ENCODE assay signal across 8 mouse cellular contexts in genomic region chr2:127961802-127962433, GRCm38 (mm10).
DNase-seq lines count a peak whose midpoint lies in the region; ATAC-seq and TF ChIP-seq lines count a peak whose summit lies in the region.

No protein-coding gene starts in this region.

- H3K4me2 ChIP-seq in heart, embryonic 16.5 days (ENCODE audit: low read depth, low read length): no peak overlapping the region
- no peak overlapping the region for H3K4me2 ChIP-seq in forebrain, embryonic 13.5 days
- H3K4me2 ChIP-seq in intestine, postnatal 0 days (replicated peaks; ENCODE audit: low read depth): no peak overlapping the region

- ATAC-seq in heart, embryonic 16.5 days (replicated peaks; ENCODE audit: extremely low read depth, insufficient read depth, low FRiP score): peak; percentile 58; the same call in 1 of the 2 replicates
- ATAC-seq in forebrain, embryonic 13.5 days: no peak
- ATAC-seq in intestine, postnatal 0 days: no peak
- ATAC-seq in megakaryocyte-erythroid progenitor cell, adult 5-6 weeks (replicated peaks; ENCODE audit: low FRiP score, low TSS enrichment, poor library complexity, severe bottlenecking): no peak

- peak; percentile 90 for DNase-seq in MN1 (ENCODE audit: low spot score)
- peak; percentile 7 for DNase-seq in cerebellum, adult 9-10 months
- peak; percentile 43 to 67 for DNase-seq in left cerebral cortex, adult 9 months (ENCODE audit: low spot score in 2 of 2)
- peak; percentile 82 to 89 for DNase-seq in right cerebral cortex, postnatal 10 days (ENCODE audit: low spot score in 2 of 2)

- H3K27ac ChIP-seq in heart, embryonic 16.5 days (ENCODE audit: low read length): no peak overlapping the region
- no peak overlapping the region for H3K27ac ChIP-seq in forebrain, embryonic 13.5 days
- no peak overlapping the region for H3K27ac ChIP-seq in intestine, postnatal 0 days (ENCODE audit: low read depth, low read length)

- TF ChIP-seq CTCF in intestine, postnatal 0 days (IDR thresholded peaks at IDR 0.05; ENCODE audit: low read depth): no peak

- 27% methylated on average over 4 of the region's 4 CpGs for WGBS in heart, embryonic 16.5 days
- WGBS in forebrain, embryonic 13.5 days: 35% methylated on average over 4 of the region's 4 CpGs
- 43% methylated on average over 4 of the region's 4 CpGs for WGBS in intestine, postnatal 0 days

- H3K9me3 ChIP-seq in heart, embryonic 16.5 days (replicated peaks; ENCODE audit: control insufficient read depth, low read length): no peaks in the 10 kb centered on the region
- no peaks in the 10 kb centered on the region for H3K9me3 ChIP-seq in forebrain, embryonic 13.5 days (replicated peaks)
- H3K9me3 ChIP-seq in intestine, postnatal 0 days (ENCODE audit: control insufficient read depth): no peaks in the 10 kb centered on the region

- no peak overlapping the region for H3K9ac ChIP-seq in heart, embryonic 16.5 days (ENCODE audit: low read length)
- no peak overlapping the region for H3K9ac ChIP-seq in forebrain, embryonic 13.5 days
- H3K9ac ChIP-seq in intestine, postnatal 0 days (ENCODE audit: low read depth, low read length): no peak overlapping the region

- H3K4me1 ChIP-seq in heart, embryonic 16.5 days (ENCODE audit: control insufficient read depth, insufficient read depth, low read length): peaks cover 4% of the 10 kb centered on the region; the same call in 1 of the 2 replicates
- peaks cover 10% of the 10 kb centered on the region for H3K4me1 ChIP-seq in forebrain, embryonic 13.5 days
- no peaks in the 10 kb centered on the region for H3K4me1 ChIP-seq in intestine, postnatal 0 days (replicated peaks; ENCODE audit: control insufficient read depth, insufficient read depth, low read length)

- no peak overlapping the region for H3K4me3 ChIP-seq in heart, embryonic 16.5 days (ENCODE audit: low read length)
- no peak overlapping the region for H3K4me3 ChIP-seq in forebrain, embryonic 13.5 days
- no peak overlapping the region for H3K4me3 ChIP-seq in intestine, postnatal 0 days (ENCODE audit: low read depth, low read length)

- no peaks in the 10 kb centered on the region for H3K27me3 ChIP-seq in heart, embryonic 16.5 days (ENCODE audit: control insufficient read depth, insufficient read depth, low read length)
- no peaks in the 10 kb centered on the region for H3K27me3 ChIP-seq in forebrain, embryonic 13.5 days
- H3K27me3 ChIP-seq in intestine, postnatal 0 days (replicated peaks; ENCODE audit: control insufficient read depth, insufficient read depth, low read length): no peaks in the 10 kb centered on the region

- H3K36me3 ChIP-seq in heart, embryonic 16.5 days (ENCODE audit: control insufficient read depth, insufficient read depth): no peaks in the 10 kb centered on the region
- H3K36me3 ChIP-seq in forebrain, embryonic 13.5 days (ENCODE audit: poor library complexity, severe bottlenecking): no peaks in the 10 kb centered on the region
- H3K36me3 ChIP-seq in intestine, postnatal 0 days (ENCODE audit: control insufficient read depth, insufficient read depth): no peaks in the 10 kb centered on the region

Comparison
In these comparisons a context has a peak if more than half of its experiments do, and no peak if none do; other contexts are left out.
1. DNase-seq: peak in every context shown above with its lines; median percentile 90 in MN1; 86 in right cerebral cortex, postnatal 10 days; 55 in left cerebral cortex, adult 9 months; 7 in cerebellum, adult 9-10 months.